Mouse (Mus musculus): ENCODE data around the gene Ehf.
A peak's percentile ranks its signal among the peaks of the same experiment; 100 is the strongest.

Gene Ehf

GRCm38 (mm10) chr2:103303132-103303531, at the start of gene Ehf:
Gene Ehf, minus strand, starts transcription at chr2:103303278.
- DNase-seq (ENCODE audit: low spot score in 2 of 2): no peak

GRCm38 (mm10) chr2:103347417-103347891, 44.4 kb upstream of the Ehf start:
- DNase-seq (ENCODE audit: low spot score in 2 of 2): peak; percentile 30 to 47

- no peak for DNase-seq (ENCODE audit: low spot score in 2 of 2)
Measured at GRCm38 (mm10) chr2:103346751-103347289, 43.7 kb upstream of the Ehf start.

- DNase-seq (ENCODE audit: low spot score in 2 of 2): no peak
Measured at GRCm38 (mm10) chr2:103343611-103344010, 40.5 kb upstream of the Ehf start.

- no peak for DNase-seq (ENCODE audit: low spot score in 2 of 2)
Measured at GRCm38 (mm10) chr2:103342123-103342522, 39.0 kb upstream of the Ehf start.

GRCm38 (mm10) chr2:103341375-103341971, 38.4 kb upstream of the Ehf start:
- no peak for DNase-seq (ENCODE audit: low spot score in 2 of 2)

DNA sequence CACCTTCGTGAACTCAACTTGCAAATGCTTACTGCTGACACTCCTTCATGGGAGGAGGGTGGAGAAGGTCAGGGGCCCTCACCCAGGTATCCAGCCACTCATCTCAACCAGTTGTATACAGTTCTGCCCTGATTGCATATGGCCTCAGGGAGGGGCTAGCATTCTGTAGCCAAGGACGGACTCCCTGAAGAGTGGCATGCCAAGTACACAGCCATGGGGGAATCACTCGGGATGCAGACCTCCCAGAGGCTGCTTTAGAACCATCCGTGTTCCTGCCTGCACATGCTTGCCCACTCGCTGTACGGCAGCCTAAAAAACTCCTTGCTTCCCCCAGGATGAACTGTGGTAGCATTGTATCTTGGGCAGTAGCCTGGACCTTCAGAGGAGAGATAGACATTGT, 35.6 kb upstream of the Ehf start:
- no peak for DNase-seq (ENCODE audit: low spot score in 2 of 2)

DNA sequence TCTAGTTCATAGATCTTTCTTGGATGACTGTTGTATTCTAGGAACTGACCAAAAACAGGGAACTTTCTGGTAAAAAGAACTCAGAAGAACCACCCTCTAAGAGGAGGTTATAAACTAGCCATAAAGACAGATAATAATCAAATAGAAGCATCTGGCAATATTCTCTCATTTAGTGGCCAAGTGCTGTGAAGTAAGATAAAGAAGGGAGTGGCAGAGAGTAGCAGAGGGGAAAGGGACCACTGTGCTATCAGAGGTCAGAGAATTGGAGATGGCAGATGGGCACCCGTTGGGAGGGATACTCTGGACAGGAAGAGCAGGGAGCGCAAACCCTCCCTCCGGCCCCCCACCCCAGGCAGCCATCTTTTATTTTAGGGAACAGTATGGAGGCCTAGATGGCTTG, 34.3 kb upstream of the Ehf start:
- DNase-seq (ENCODE audit: low spot score in 2 of 2): no peak

GRCm38 (mm10) chr2:103336621-103337020, 33.5 kb upstream of the Ehf start:
- DNase-seq (ENCODE audit: low spot score in 2 of 2): no peak

GRCm38 (mm10) chr2:103336000-103336399, 32.9 kb upstream of the Ehf start:
- no peak for DNase-seq (ENCODE audit: low spot score in 2 of 2)

DNA sequence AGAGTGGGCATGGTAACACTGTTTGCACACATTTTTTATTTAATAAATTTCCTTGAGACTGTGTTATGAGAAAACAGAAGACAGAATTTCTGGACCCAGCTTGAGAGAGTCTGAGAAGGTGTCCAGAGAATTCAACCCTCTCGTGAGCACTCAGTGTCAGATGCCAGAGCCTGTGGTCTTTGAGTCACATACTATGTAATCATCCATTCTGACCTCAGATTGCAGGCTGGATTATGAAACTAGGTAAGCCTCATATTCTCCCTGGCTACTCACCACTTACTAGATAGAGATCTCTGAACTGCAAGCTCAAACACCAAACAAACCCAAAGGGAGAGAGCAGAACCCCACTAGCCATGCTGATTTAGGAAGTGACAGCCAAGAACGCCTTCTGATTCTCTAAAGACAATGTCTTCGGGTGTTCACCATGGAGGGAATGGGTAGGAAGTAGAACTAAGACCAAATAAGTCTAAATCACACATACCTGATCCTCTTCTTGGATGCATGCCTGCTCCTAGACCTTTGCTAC, 28.7 kb upstream of the Ehf start:
- DNase-seq (ENCODE audit: low spot score in 2 of 2): no peak

- no peak for DNase-seq (ENCODE audit: low spot score in 2 of 2)
Measured at GRCm38 (mm10) chr2:103328731-103329130, 25.7 kb upstream of the Ehf start.

GRCm38 (mm10) chr2:103325301-103326048, 22.4 kb upstream of the Ehf start:
- DNase-seq (ENCODE audit: low spot score in 2 of 2): no peak

- no peak for DNase-seq (ENCODE audit: low spot score in 2 of 2)
Measured at GRCm38 (mm10) chr2:103324320-103324719, 21.2 kb upstream of the Ehf start.

DNA sequence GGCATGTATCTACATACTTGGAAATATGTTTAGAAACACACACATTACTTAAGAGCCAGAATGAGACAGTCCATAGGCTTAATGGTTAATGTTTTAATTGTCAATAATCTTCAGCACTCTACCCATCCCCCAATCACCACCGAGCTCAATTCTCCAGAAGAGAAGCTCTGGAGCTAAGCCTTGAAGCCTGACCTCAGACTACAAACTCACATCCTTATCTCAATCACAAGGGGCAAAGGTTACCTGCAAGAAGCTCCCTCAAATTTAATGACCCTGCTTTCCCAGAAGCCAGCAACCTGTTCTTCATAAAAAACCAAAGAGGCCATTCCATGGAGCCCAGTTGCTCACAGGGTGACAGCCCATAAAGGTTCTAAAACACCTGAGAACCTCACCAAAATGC, 19.1 kb upstream of the Ehf start:
- no peak for DNase-seq (ENCODE audit: low spot score in 2 of 2)

GRCm38 (mm10) chr2:103321638-103322037, 18.6 kb upstream of the Ehf start:
- no peak for DNase-seq (ENCODE audit: low spot score in 2 of 2)

GRCm38 (mm10) chr2:103314002-103314401, 10.9 kb upstream of the Ehf start:
- DNase-seq (ENCODE audit: low spot score in 2 of 2): no peak

- no peak for DNase-seq (ENCODE audit: low spot score in 2 of 2)
Measured at GRCm38 (mm10) chr2:103312640-103313039, 9.6 kb upstream of the Ehf start.

DNA sequence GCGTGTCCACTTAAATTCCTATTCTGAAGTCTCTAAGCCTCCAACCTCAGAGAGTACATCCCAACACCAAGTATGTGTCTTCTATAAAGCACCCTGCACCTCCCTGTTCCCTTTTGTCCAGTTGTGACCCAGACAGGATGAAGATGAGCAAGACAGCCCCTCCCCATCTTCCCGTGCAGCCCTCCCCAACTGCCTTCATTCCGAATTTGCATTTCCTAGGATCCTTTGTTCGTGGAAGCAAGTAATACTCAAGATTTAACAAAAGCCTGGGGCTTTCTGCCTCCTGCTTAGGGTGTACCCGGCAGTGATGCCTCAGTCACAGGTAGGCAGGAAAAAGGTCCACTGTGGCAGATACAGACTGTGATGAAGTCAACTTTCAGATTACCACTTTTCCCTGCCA, 7.6 kb upstream of the Ehf start:
- no peak for DNase-seq (ENCODE audit: low spot score in 2 of 2)

- no peak for DNase-seq (ENCODE audit: low spot score in 2 of 2)
Measured at GRCm38 (mm10) chr2:103306686-103307085, 3.6 kb upstream of the Ehf start.

DNA sequence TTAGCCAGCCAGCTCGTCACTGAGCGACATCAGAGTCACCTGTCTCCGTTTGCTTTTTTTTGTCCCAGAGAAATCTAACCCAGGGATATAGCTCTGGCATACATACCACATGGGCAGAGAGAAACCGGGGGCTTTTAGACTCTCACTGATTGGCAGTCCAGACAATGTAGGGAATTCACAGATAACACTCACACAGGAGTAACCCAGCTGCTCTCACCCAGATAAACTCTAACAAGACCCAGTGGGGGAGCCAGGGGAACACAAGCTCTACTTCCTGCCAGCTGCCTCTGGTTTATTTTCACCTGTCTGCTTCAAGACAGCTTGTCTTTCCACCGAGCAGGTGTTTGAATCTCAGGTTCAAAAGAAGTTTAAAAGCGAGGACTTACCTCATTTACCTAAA, 409 bp downstream of the Ehf start:
- DNase-seq (ENCODE audit: low spot score in 2 of 2): no peak

DNA sequence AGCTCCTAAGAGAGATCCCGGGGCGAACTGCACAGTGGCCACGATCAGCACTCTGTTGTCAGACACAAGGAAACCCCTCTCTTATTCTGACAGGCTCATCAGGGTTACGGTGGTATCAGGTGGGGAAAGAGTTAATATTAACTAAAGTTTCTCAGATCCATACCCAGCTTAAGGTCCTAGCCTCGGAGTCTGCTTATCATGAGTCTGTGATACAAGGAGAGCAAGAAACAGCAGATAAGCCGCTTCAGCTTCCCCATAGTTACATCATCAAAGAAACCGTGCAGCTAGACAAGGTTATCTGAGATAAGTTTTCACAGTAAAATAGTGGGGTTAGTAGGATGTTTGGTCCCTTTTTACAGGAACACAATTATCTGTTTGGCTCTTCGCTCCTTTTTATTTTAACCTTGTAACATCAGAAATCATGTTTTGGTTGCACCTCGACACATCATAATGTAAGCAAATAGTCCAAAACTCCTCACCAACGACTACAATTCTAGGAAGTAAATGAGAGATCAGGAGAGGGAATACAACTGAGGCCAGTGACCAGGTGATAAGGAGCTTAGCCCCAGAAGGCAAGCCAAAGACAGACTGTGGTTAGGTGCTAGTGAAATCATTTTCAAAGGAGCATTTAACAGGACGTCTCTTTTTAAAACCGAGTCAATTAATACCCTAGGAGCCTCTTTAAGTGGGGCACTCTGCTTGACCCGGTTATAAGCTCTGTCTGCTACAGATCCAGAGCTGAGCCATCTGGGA, 4.2 kb downstream of the Ehf start:
- no peak for DNase-seq (ENCODE audit: low spot score in 2 of 2)
